Mouse (Mus musculus) embryonic fibroblast, embryonic 13.5 days (primary cell): ENCODE results near the gene Emd.

ENCODE experiments used
- CTCF ChIP-seq: IDR thresholded peaks from 2 replicates; pipeline ENCODE4 v1.5.1; 2011; ENCODE audit warnings: mild to moderate bottlenecking, control low read depth, low read length, moderate library complexity, borderline replicate concordance; ENCODE audit not compliant: insufficient read depth
- POLR2A ChIP-seq: IDR thresholded peaks from 2 replicates; pipeline ENCODE4 v1.6.1; 2011; ENCODE audit warnings: low read depth, mild to moderate bottlenecking, control low read depth, low read length, moderate library complexity

GRCm38 (mm10) chrX:74246213-74246681 is 8.2 kb upstream of the Emd start:
- TF ChIP-seq CTCF (no peak), POLR2A (no peak)
